Mouse (Mus musculus) myocyte (in vitro differentiated cells): ENCODE data around the gene Naga.

ENCODE experiments used
- CEBPB ChIP-seq: IDR thresholded peaks from 2 replicates; pipeline ENCODE4 v1.6.1; 2011; ENCODE audit warnings: mild to moderate bottlenecking, moderate library complexity; ENCODE audit not compliant: poor library complexity, insufficient read depth, severe bottlenecking
- MYOG ChIP-seq, 3 experiments: IDR thresholded peaks; one replicate each; pipeline ENCODE4 v1.6.1; 2011; ENCODE audit warnings: control low read depth in 2 of 3, low read depth in 2 of 3, mild to moderate bottlenecking in 2 of 3; ENCODE audit not compliant: insufficient read length in 2 of 3, control insufficient read depth in 1 of 3, insufficient read depth in 1 of 3
- POLR2A ChIP-seq: IDR thresholded peaks from one replicate; pipeline ENCODE4 v1.6.1; 2011; ENCODE audit warnings: low read depth, mild to moderate bottlenecking, control low read depth, moderate library complexity; ENCODE audit not compliant: insufficient read length
- USF1 ChIP-seq: IDR thresholded peaks from one replicate; pipeline ENCODE4 v1.6.1; 2011; ENCODE audit warnings: low read depth, mild to moderate bottlenecking, control low read depth, moderate library complexity

GRCm38 (mm10) chr15:82376393-82377138 lies 37.8 kb upstream of the Naga start:
- TF ChIP-seq USF1 (no peak), POLR2A (no peak), MYOG (IDR thresholded peaks at IDR 0.05; ENCODE audit: control insufficient read depth in 1 of 3, insufficient read depth in 1 of 3, insufficient read length in 2 of 3, low read depth in 2 of 3) (no peak), CEBPB (no peak)
